Mouse (Mus musculus): ENCODE results near the gene Nsmce1. TPM values are rescaled to one million over a fixed set of nuclear protein-coding genes. Genes with fewer than 3 reads are reported as not detected.

The Nsmce1 gene
- not detected in 2 replicates for polyA plus RNA-seq (2012; ENCODE audit: insufficient read depth, insufficient read length, low replicate concordance, missing spikeins)

GRCm38 (mm10) chr7:125490947-125491735 is at the start of gene Nsmce1:
Gene Nsmce1, minus strand, starts transcription at chr7:125491596.
- Histone ChIP-seq H3K4me1 (ENCODE audit: control insufficient read depth, insufficient read depth, low read length) (peaks cover 5% of the 10 kb centered on the region), H3K4me3 (ENCODE audit: insufficient read depth, low read depth, low read length) (peak within 1 kb of the TSS; percentile 63)
- WGBS: under 1% methylated on average over 56 of the region's 56 CpGs

GRCm38 (mm10) chr7:125541026-125541425 is 49.6 kb upstream of the Nsmce1 start:
- Histone ChIP-seq H3K4me1 (ENCODE audit: control insufficient read depth, insufficient read depth, low read length) (no peaks in the 10 kb centered on the region), H3K27ac (ENCODE audit: insufficient read depth, low read depth, low read length) (no peak overlapping the region), H3K4me3 (ENCODE audit: insufficient read depth, low read depth, low read length) (no peak overlapping the region)
- TF ChIP-seq POLR2A (IDR thresholded peaks at IDR 0.05; ENCODE audit: insufficient read depth, low read depth, low read length) (no peak), CTCF (IDR thresholded peaks at IDR 0.05; ENCODE audit: insufficient read depth, low read depth, low read length) (no peak)
- WGBS: 79% methylated on average over 1 of the region's 1 CpGs

More at GRCm38 (mm10) chr7:125490947-125491735, at the start of gene Nsmce1:
- peak within 1 kb of the TSS; percentile 76 for H3K27ac ChIP-seq (ENCODE audit: insufficient read depth, low read depth, low read length)
- no peak for TF ChIP-seq CTCF (IDR thresholded peaks at IDR 0.05; ENCODE audit: insufficient read depth, low read depth, low read length)
- TF ChIP-seq POLR2A (IDR thresholded peaks at IDR 0.05; ENCODE audit: insufficient read depth, low read depth, low read length): peak; percentile 82

GRCm38 (mm10) chr7:125539351-125539750 is 48.0 kb upstream of the Nsmce1 start:
- 85% methylated on average over 3 of the region's 3 CpGs for WGBS
- Histone ChIP-seq H3K4me1 (ENCODE audit: control insufficient read depth, insufficient read depth, low read length) (no peaks in the 10 kb centered on the region), H3K27ac (ENCODE audit: insufficient read depth, low read depth, low read length) (no peak overlapping the region), H3K4me3 (ENCODE audit: insufficient read depth, low read depth, low read length) (no peak overlapping the region)
- TF ChIP-seq POLR2A (IDR thresholded peaks at IDR 0.05; ENCODE audit: insufficient read depth, low read depth, low read length): no peak
- no peak for TF ChIP-seq CTCF (IDR thresholded peaks at IDR 0.05; ENCODE audit: insufficient read depth, low read depth, low read length)

GRCm38 (mm10) chr7:125527901-125528580 is 36.6 kb upstream of the Nsmce1 start:
- H3K4me3 ChIP-seq (ENCODE audit: insufficient read depth, low read depth, low read length): no peak overlapping the region
- TF ChIP-seq POLR2A (IDR thresholded peaks at IDR 0.05; ENCODE audit: insufficient read depth, low read depth, low read length) (no peak), CTCF (IDR thresholded peaks at IDR 0.05; ENCODE audit: insufficient read depth, low read depth, low read length) (no peak)
- WGBS: 90% methylated on average over 9 of the region's 9 CpGs
- H3K27ac ChIP-seq (ENCODE audit: insufficient read depth, low read depth, low read length): no peak overlapping the region
- no peaks in the 10 kb centered on the region for H3K4me1 ChIP-seq (ENCODE audit: control insufficient read depth, insufficient read depth, low read length)

- Histone ChIP-seq H3K4me3 (ENCODE audit: insufficient read depth, low read depth, low read length) (no peak overlapping the region), H3K4me1 (ENCODE audit: control insufficient read depth, insufficient read depth, low read length) (no peaks in the 10 kb centered on the region), H3K27ac (ENCODE audit: insufficient read depth, low read depth, low read length) (no peak overlapping the region)
- 95% methylated on average over 6 of the region's 6 CpGs for WGBS
- no peak for TF ChIP-seq CTCF (IDR thresholded peaks at IDR 0.05; ENCODE audit: insufficient read depth, low read depth, low read length)
- no peak for TF ChIP-seq POLR2A (IDR thresholded peaks at IDR 0.05; ENCODE audit: insufficient read depth, low read depth, low read length)
Measured at GRCm38 (mm10) chr7:125527186-125527585, 35.8 kb upstream of the Nsmce1 start.

GRCm38 (mm10) chr7:125523051-125523450 is 31.7 kb upstream of the Nsmce1 start:
- 88% methylated on average over 3 of the region's 3 CpGs for WGBS
- H3K4me1 ChIP-seq (ENCODE audit: control insufficient read depth, insufficient read depth, low read length): no peaks in the 10 kb centered on the region
- no peak overlapping the region for H3K27ac ChIP-seq (ENCODE audit: insufficient read depth, low read depth, low read length)
- TF ChIP-seq POLR2A (IDR thresholded peaks at IDR 0.05; ENCODE audit: insufficient read depth, low read depth, low read length): no peak
- TF ChIP-seq CTCF (IDR thresholded peaks at IDR 0.05; ENCODE audit: insufficient read depth, low read depth, low read length): no peak
- no peak overlapping the region for H3K4me3 ChIP-seq (ENCODE audit: insufficient read depth, low read depth, low read length)

GRCm38 (mm10) chr7:125519715-125520114 is 28.3 kb upstream of the Nsmce1 start:
- Histone ChIP-seq H3K4me3 (ENCODE audit: insufficient read depth, low read depth, low read length) (no peak overlapping the region), H3K4me1 (ENCODE audit: control insufficient read depth, insufficient read depth, low read length) (no peaks in the 10 kb centered on the region), H3K27ac (ENCODE audit: insufficient read depth, low read depth, low read length) (no peak overlapping the region)
- WGBS: 90% methylated on average over 3 of the region's 3 CpGs
- TF ChIP-seq POLR2A (IDR thresholded peaks at IDR 0.05; ENCODE audit: insufficient read depth, low read depth, low read length): no peak

- no peak overlapping the region for H3K4me3 ChIP-seq (ENCODE audit: insufficient read depth, low read depth, low read length)
- TF ChIP-seq CTCF (IDR thresholded peaks at IDR 0.05; ENCODE audit: insufficient read depth, low read depth, low read length) (no peak), POLR2A (IDR thresholded peaks at IDR 0.05; ENCODE audit: insufficient read depth, low read depth, low read length) (no peak)
- no peak overlapping the region for H3K27ac ChIP-seq (ENCODE audit: insufficient read depth, low read depth, low read length)
- WGBS: 89% methylated on average over 6 of the region's 6 CpGs
- H3K4me1 ChIP-seq (ENCODE audit: control insufficient read depth, insufficient read depth, low read length): no peaks in the 10 kb centered on the region
Measured at GRCm38 (mm10) chr7:125517470-125517869, 26.1 kb upstream of the Nsmce1 start.

GRCm38 (mm10) chr7:125516723-125517122 is 25.3 kb upstream of the Nsmce1 start:
- Histone ChIP-seq H3K4me3 (ENCODE audit: insufficient read depth, low read depth, low read length) (no peak overlapping the region), H3K4me1 (ENCODE audit: control insufficient read depth, insufficient read depth, low read length) (no peaks in the 10 kb centered on the region), H3K27ac (ENCODE audit: insufficient read depth, low read depth, low read length) (no peak overlapping the region)
- WGBS: 92% methylated on average over 8 of the region's 8 CpGs
- TF ChIP-seq POLR2A (IDR thresholded peaks at IDR 0.05; ENCODE audit: insufficient read depth, low read depth, low read length): no peak
- TF ChIP-seq CTCF (IDR thresholded peaks at IDR 0.05; ENCODE audit: insufficient read depth, low read depth, low read length): no peak

Measured in olfactory bulb, adult 2 months (tissue).